In the genomic region with DNA sequence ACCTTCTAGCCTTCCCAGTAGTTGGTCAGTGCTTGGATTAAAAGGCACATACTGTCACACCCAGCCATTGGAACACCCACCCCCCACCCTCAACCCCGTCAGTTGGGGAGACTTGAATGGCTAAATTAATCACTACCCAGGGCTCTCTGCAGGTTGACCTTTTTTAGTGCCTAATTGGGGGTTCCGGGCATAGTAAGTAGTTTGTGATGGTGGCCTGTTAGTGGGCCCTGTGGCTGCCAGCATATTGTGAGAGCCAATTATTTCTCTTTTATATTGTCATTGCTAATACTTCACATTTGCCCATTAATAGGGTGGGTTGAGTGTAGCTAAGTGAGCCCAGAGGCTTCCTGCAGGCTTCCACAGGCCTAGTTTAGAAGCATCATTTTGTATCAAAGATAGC, we compare ENCODE assay signal across 9 mouse cellular contexts. TPM values are rescaled to one million over a fixed set of nuclear protein-coding genes. Genes with fewer than 3 reads are reported as not detected.
DNase-seq lines count a peak whose midpoint lies in the region; ATAC-seq and TF ChIP-seq lines count a peak whose summit lies in the region.
"Had no signal": no experiment of that assay in that cellular context is flagged by ENCODE, and none has a peak within 500 bp of the region (broad histone marks: within the 10 kb centered on the region; RNA-seq: fewer than 3 reads in every experiment).

No protein-coding gene starts in this region.

- in situ Hi-C loops in CH12.LX (cut with MboI; ENCODE audit: low pct_ligation_motif_present, low pct_unique_long_range_greater_than_20kb, low sequenced_read_pairs): loop anchor here (10.0 to 25.0 kb wide), 2 partner anchors 55 to 128 kb away; no protein-coding TSS in a partner anchor

- peaks cover 5% of the 10 kb centered on the region for H3K9me3 ChIP-seq in CH12.LX (replicated peaks; ENCODE audit: low read length)
- H3K9me3 ChIP-seq in heart, embryonic 16.5 days (replicated peaks; ENCODE audit: control insufficient read depth, low read length): 0 out of 2 replicates have a peak, but pooled peaks cover 5% of the 10 kb centered on the region
- H3K9me3 ChIP-seq in liver, embryonic 15.5 days (replicated peaks): no peaks in the 10 kb centered on the region

- H3K27ac ChIP-seq in cerebellum, adult 2 months (ENCODE audit: insufficient read depth, low read length): no peak overlapping the region
- H3K27ac ChIP-seq in CH12.LX (ENCODE audit: insufficient read depth, low read depth): no peak overlapping the region
- H3K27ac ChIP-seq in heart, embryonic 16.5 days (ENCODE audit: low read length): no peak overlapping the region
- H3K27ac ChIP-seq in liver, embryonic 15.5 days (replicated peaks): no peak overlapping the region

- intact Hi-C loops in left cerebral cortex, postnatal 36 days (cut with DNase I): no loop called here

- TF ChIP-seq CTCF in cerebellum, adult 2 months (IDR thresholded peaks at IDR 0.05; ENCODE audit: borderline replicate concordance, insufficient read depth, low read depth, low read length): no peak
- TF ChIP-seq CTCF in CH12.LX (conservative IDR thresholded peaks at IDR 0.05 in 1 of 2, IDR thresholded peaks at IDR 0.05 in 1 of 2; ENCODE audit: low read depth in 2 of 2, low read length in 2 of 2): no peak

- peak overlapping the region; percentile 95 for H3K9ac ChIP-seq in CH12.LX (ENCODE audit: insufficient read depth, low read depth)
- H3K9ac ChIP-seq in heart, embryonic 16.5 days (ENCODE audit: low read length): no peak overlapping the region
- no peak overlapping the region for H3K9ac ChIP-seq in liver, embryonic 15.5 days

- no peak for TF ChIP-seq POLR2A in cerebellum, adult 2 months (IDR thresholded peaks at IDR 0.05; ENCODE audit: borderline replicate concordance, insufficient read depth, low read length)
- no peak for TF ChIP-seq POLR2A in CH12.LX (IDR thresholded peaks at IDR 0.05; ENCODE audit: low read depth, low read length)

- no peak for ATAC-seq in heart, embryonic 16.5 days (replicated peaks; ENCODE audit: extremely low read depth, insufficient read depth, low FRiP score)
- no peak for ATAC-seq in liver, embryonic 15.5 days (ENCODE audit: insufficient read depth)

- TF ChIP-seq RAD21 in CH12.LX (IDR thresholded peaks at IDR 0.05; ENCODE audit: low read depth, low read length): no peak

- H3K4me3 ChIP-seq in cerebellum, adult 2 months (replicated peaks; ENCODE audit: insufficient read depth, low read depth, low read length): peak overlapping the region; percentile 3
- peak overlapping the region; percentile 50 to 96 (median 82) for H3K4me3 ChIP-seq in CH12.LX (replicated peaks in 1 of 3; ENCODE audit: low read depth in 2 of 3, low read length in 2 of 3, poor library complexity in 1 of 3)
- H3K4me3 ChIP-seq in heart, embryonic 16.5 days (ENCODE audit: low read length): peak overlapping the region; percentile 17
- H3K4me3 ChIP-seq in liver, embryonic 15.5 days (replicated peaks): peak overlapping the region; percentile 70

- H3K27me3 ChIP-seq in cerebellum, adult 2 months (ENCODE audit: control insufficient read depth, insufficient read depth, low read length): no peaks in the 10 kb centered on the region
- H3K27me3 ChIP-seq in CH12.LX (replicated peaks): no peaks in the 10 kb centered on the region
- no peaks in the 10 kb centered on the region for H3K27me3 ChIP-seq in heart, embryonic 16.5 days (ENCODE audit: control insufficient read depth, insufficient read depth, low read length)
- H3K27me3 ChIP-seq in liver, embryonic 15.5 days: no peaks in the 10 kb centered on the region

- peaks cover 0 to 15% of the 10 kb centered on the region in 2 experiments for H3K36me3 ChIP-seq in CH12.LX (replicated peaks in 1 of 2; ENCODE audit: control insufficient read depth in 1 of 2, insufficient read depth in 1 of 2, low read length in 1 of 2)
- H3K36me3 ChIP-seq in heart, embryonic 16.5 days (ENCODE audit: control insufficient read depth, insufficient read depth): no peaks in the 10 kb centered on the region
- H3K36me3 ChIP-seq in liver, embryonic 15.5 days (replicated peaks): no peaks in the 10 kb centered on the region

- H3K4me2 ChIP-seq in CH12.LX (ENCODE audit: insufficient read depth, low read depth, poor library complexity, severe bottlenecking): peak overlapping the region; percentile 100
- peak overlapping the region; percentile 86 for H3K4me2 ChIP-seq in heart, embryonic 16.5 days (ENCODE audit: low read depth, low read length)
- peak overlapping the region; percentile 83 for H3K4me2 ChIP-seq in liver, embryonic 15.5 days

- no peak for DNase-seq in cerebellum, adult 2 months
- no peak for DNase-seq in cerebellum, postnatal 4 days (ENCODE audit: low spot score in 2 of 2)
- no peak for DNase-seq in CH12.LX (ENCODE audit: extremely low read depth)
- no peak for DNase-seq in adrenal gland, postnatal 14 days
- DNase-seq in adrenal gland, postnatal 25 days: no peak
- no peak for DNase-seq in left cerebral cortex, postnatal 36 days (ENCODE audit: low spot score in 2 of 2)
- DNase-seq: lung, postnatal 14 days had no signal

- dilution Hi-C loops in CH12.LX (cut with MboI; ENCODE audit: extremely low pct_ligation_motif_present, extremely low pct_unique_long_range_greater_than_20kb, low sequenced_read_pairs): no loop called here

- WGBS in cerebellum, adult 2 months: 20% methylated on average over 2 of the region's 2 CpGs
- 52% methylated on average over 2 of the region's 2 CpGs for WGBS in heart, embryonic 16.5 days
- WGBS in liver, embryonic 15.5 days (ENCODE audit: insufficient replicate concordance): 58% methylated on average over 2 of the region's 2 CpGs

- H3K79me2 ChIP-seq in CH12.LX (replicated peaks; ENCODE audit: control insufficient read depth, extremely low read depth, insufficient read depth, poor library complexity, severe bottlenecking): peaks cover 67% of the 10 kb centered on the region

- no peak for TF ChIP-seq EP300 in CH12.LX (IDR thresholded peaks at IDR 0.05; ENCODE audit: low read length)

- peaks cover 6% of the 10 kb centered on the region; the same call in 1 of the 2 replicates for H3K4me1 ChIP-seq in cerebellum, adult 2 months (ENCODE audit: control insufficient read depth, insufficient read depth, low read length)
- peaks cover 0 to 53% of the 10 kb centered on the region in 2 experiments; a peak in 3 of 4 replicates for H3K4me1 ChIP-seq in CH12.LX (ENCODE audit: control insufficient read depth in 1 of 2, insufficient read depth in 2 of 2)
- peaks cover 38% of the 10 kb centered on the region for H3K4me1 ChIP-seq in heart, embryonic 16.5 days (ENCODE audit: control insufficient read depth, insufficient read depth, low read length)
- peaks cover 57% of the 10 kb centered on the region for H3K4me1 ChIP-seq in liver, embryonic 15.5 days (replicated peaks)

TF ChIP-seq in CH12.LX, 34 proteins besides CTCF, POLR2A, EP300 and RAD21:
- TF ChIP-seq MAX (IDR thresholded peaks at IDR 0.05; ENCODE audit: low read length) (no peak), UBTF (IDR thresholded peaks at IDR 0.05; ENCODE audit: low read depth, low read length) (no peak), KAT2A (IDR thresholded peaks at IDR 0.05; ENCODE audit: insufficient replicate concordance, low read length) (no peak), MYC (IDR thresholded peaks at IDR 0.05; ENCODE audit: low read depth, low read length) (no peak), MXI1 (IDR thresholded peaks at IDR 0.05; ENCODE audit: low read depth, low read length) (no peak)

RNA-seq across cellular contexts. Expression of a gene that starts 2.3 kb away (rescaled TPM):
- polyA plus RNA-seq in cerebellum, adult 2 months (2012; rRNA removed): 234 and 245 TPM in 2 replicates
- 249 and 263 TPM in 2 replicates for total RNA-seq in CH12.LX (2012; rRNA removed)
- 609 and 719 TPM in 2 replicates for total RNA-seq in CH12.LX (2014; rRNA removed)
- polyA plus RNA-seq in CH12.LX (2012; ENCODE audit: insufficient read length, low read depth): 628 and 655 TPM in 2 replicates
- polyA plus RNA-seq in heart, embryonic 16.5 days (2015; fragmentation: Nextera tagmentation; extraction: Ambion mirVana): 325 and 342 TPM in 2 replicates
- 147 and 156 TPM in 2 replicates for polyA plus RNA-seq in liver, embryonic 15.5 days (2015; fragmentation: Nextera tagmentation; extraction: Ambion mirVana)
- total RNA-seq in adrenal gland, postnatal 14 days (2021): 344 and 376 TPM in 2 replicates
- 315 and 361 TPM in 2 replicates for total RNA-seq in adrenal gland, postnatal 25 days (2021)
- 100 to 1,000 TPM; 277 to 299 TPM for total RNA-seq in left cerebral cortex, postnatal 36 days (2021)

Comparison
In these comparisons a context has a peak if more than half of its experiments do, and no peak if none do; other contexts are left out.
1. H3K4me3 ChIP-seq: peak in every context shown above with its lines; median percentile 82 in CH12.LX; 70 in liver, embryonic 15.5 days; 17 in heart, embryonic 16.5 days; 3 in cerebellum, adult 2 months.